Mouse (Mus musculus) liver, adult 2 months (tissue): Measurements from ENCODE around the gene Leprot.

Source experiments
- CTCF ChIP-seq: fragments of 200-500 bp; IDR thresholded peaks from 2 replicates; pipeline ENCODE4 v1.5.1; 2011; ENCODE audit warnings: low read depth, low read length, control low read depth
- POLR2A ChIP-seq: fragments of 200-500 bp; IDR thresholded peaks from 2 replicates; pipeline ENCODE4 v1.6.1; 2011; ENCODE audit warnings: low read length, control low read depth; ENCODE audit not compliant: insufficient read depth; ENCODE audit errors: extremely low read depth

- TF ChIP-seq POLR2A (no peak), CTCF (no peak)
These were observed 28.2 kb downstream of the Leprot start for GRCm38 (mm10) chr4:101675726-101676125.
